Mouse (Mus musculus) ES-Bruce4 (cell line): ENCODE data around the gene Rgs10. TPM values are rescaled to one million over a fixed set of nuclear protein-coding genes. Genes with fewer than 3 reads are reported as not detected.
"Not testable (repeated sequence)": the region's sequence is repeated elsewhere in the genome, so short reads cannot be mapped to it uniquely, and the experiment has no call there.

Experiments
- H3K27ac ChIP-seq: 2 replicates; pipeline ENCODE4 v1.5.1; 2012; ENCODE audit warnings: low read length, inconsistent platforms; ENCODE audit not compliant: insufficient read depth
- H3K27me3 ChIP-seq: 2 replicates; pipeline ENCODE4 v1.6.1; 2012; ENCODE audit warnings: mild to moderate bottlenecking, low read length, inconsistent platforms; ENCODE audit not compliant: control insufficient read depth, poor library complexity, insufficient read depth, severe bottlenecking
- H3K36me3 ChIP-seq: 2 replicates; pipeline ENCODE4 v1.6.1; 2012; ENCODE audit warnings: inconsistent platforms, mild to moderate bottlenecking, low read length, moderate library complexity; ENCODE audit not compliant: control insufficient read depth, poor library complexity, insufficient read depth, severe bottlenecking
- H3K4me1 ChIP-seq: one replicate; pipeline ENCODE4 v1.8.1; 2011; ENCODE audit warnings: low read length; ENCODE audit not compliant: control insufficient read depth, insufficient read depth
- H3K4me3 ChIP-seq: 2 replicates; pipeline ENCODE4 v1.5.1; 2011; ENCODE audit warnings: low read depth, mild to moderate bottlenecking, low read length
- H3K9ac ChIP-seq: 2 replicates; pipeline ENCODE4 v1.6.1; 2012; ENCODE audit warnings: low read depth, mild to moderate bottlenecking, inconsistent platforms; ENCODE audit not compliant: poor library complexity, severe bottlenecking
- H3K9me3 ChIP-seq: replicated peaks from 2 replicates; pipeline ENCODE4 v1.6.1; 2012; ENCODE audit warnings: mild to moderate bottlenecking, low read length, inconsistent platforms; ENCODE audit not compliant: control insufficient read depth, poor library complexity, insufficient read depth, severe bottlenecking
- CTCF ChIP-seq: IDR thresholded peaks from one replicate; pipeline ENCODE4 v1.8.1; 2011; ENCODE audit warnings: low read depth, low read length
- EP300 ChIP-seq: IDR thresholded peaks from 2 replicates; pipeline ENCODE4 v1.6.1; 2011; ENCODE audit warnings: low read depth, low read length; ENCODE audit not compliant: insufficient read depth
- POLR2A ChIP-seq: IDR thresholded peaks from one replicate; pipeline ENCODE4 v1.8.1; 2011; ENCODE audit warnings: low read length; ENCODE audit not compliant: insufficient read depth
- polyA plus RNA-seq: library from polyadenylated mRNA; stranded (reverse); fragments of >200 nt; gene quantifications from 2 replicates; pipeline ENCODE4 v1.2.4, GENCODE M21; 2011; ENCODE audit warnings: low read depth; ENCODE audit not compliant: missing spikeins, insufficient read depth, insufficient read length

The Rgs10 gene
- polyA plus RNA-seq, 1 experiment: 6.0 TPM

DNA sequence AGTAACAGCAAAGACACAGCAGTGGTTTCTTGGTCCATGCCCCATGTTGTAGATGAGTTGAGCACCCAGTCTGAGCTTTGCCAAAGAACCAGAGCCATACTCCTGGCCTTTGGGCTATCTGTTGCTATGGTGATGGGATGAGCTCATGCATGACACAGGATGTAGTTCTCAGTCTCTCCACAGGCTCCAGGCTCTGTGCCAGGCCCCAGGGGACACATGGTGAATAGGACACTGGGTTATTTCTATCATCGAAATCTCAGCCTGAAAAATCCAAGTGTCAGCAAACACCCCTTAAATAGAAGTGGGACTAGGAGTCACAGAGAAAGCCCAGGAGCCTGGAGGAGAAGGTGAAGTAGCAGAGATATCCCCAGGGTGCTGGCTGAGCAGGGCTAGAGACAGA lies 70.0 kb downstream of the Rgs10 start:
- Histone ChIP-seq H3K4me3 (no peak overlapping the region), H3K27me3 (no peaks in the 10 kb centered on the region), H3K9ac (no peak overlapping the region), H3K36me3 (no peaks in the 10 kb centered on the region), H3K4me1 (no peaks in the 10 kb centered on the region), H3K9me3 (no peaks in the 10 kb centered on the region), H3K27ac (no peak overlapping the region)
- TF ChIP-seq EP300: no peak
- TF ChIP-seq CTCF: no peak
- TF ChIP-seq POLR2A: no peak

DNA sequence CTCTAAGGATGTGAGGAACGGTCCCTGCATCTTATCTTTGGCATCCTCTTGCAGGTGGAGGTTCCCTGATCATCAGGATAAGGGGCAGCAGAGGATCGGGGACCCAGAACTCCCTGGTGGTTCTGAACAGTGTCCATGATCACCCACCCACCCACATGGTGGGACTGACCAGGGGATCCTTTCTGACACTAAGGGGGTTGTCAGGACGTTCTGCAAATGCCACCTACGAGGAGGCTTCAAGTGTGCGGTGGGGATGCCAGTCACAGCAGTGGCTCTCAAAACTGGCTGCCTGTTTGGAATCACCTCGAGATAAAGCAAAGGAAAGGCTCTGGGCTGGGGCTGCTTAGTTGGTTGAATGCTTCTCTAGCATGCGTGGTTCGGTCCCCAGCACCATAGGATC lies 71.6 kb downstream of the Rgs10 start:
- no peak overlapping the region for H3K27ac ChIP-seq
- no peak overlapping the region for H3K4me3 ChIP-seq
- TF ChIP-seq EP300 (no peak), CTCF (no peak), POLR2A (no peak)
- H3K27me3 ChIP-seq: no peaks in the 10 kb centered on the region
- H3K9me3 ChIP-seq: no peaks in the 10 kb centered on the region
- H3K36me3 ChIP-seq: no peaks in the 10 kb centered on the region
- H3K4me1 ChIP-seq: no peaks in the 10 kb centered on the region
- H3K9ac ChIP-seq: no peak overlapping the region

DNA sequence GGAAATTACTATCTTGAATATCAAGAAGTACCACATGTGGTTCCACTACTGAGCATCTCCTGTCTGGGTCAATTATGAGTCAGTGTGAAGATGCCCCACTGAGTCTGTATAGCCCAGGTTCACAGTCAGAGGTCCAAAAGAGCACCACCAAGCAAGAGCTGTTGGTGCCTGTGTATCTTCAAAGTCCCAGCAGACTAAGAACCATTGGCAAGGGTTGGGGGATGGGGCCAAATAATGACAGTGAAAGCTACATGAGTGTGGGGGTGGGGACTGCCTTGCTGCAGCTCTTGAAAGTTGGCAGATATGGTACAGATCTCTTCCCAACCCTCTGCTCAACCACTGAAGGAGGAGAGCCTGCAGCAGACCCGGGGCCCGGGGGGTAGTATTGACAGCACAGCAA lies 72.0 kb downstream of the Rgs10 start:
- no peak overlapping the region for H3K9ac ChIP-seq
- H3K9me3 ChIP-seq: no peaks in the 10 kb centered on the region
- H3K27ac ChIP-seq: no peak overlapping the region
- H3K4me1 ChIP-seq: no peaks in the 10 kb centered on the region
- no peaks in the 10 kb centered on the region for H3K36me3 ChIP-seq
- no peaks in the 10 kb centered on the region for H3K27me3 ChIP-seq
- TF ChIP-seq POLR2A (no peak), EP300 (no peak), CTCF (no peak)
- H3K4me3 ChIP-seq: no peak overlapping the region

DNA sequence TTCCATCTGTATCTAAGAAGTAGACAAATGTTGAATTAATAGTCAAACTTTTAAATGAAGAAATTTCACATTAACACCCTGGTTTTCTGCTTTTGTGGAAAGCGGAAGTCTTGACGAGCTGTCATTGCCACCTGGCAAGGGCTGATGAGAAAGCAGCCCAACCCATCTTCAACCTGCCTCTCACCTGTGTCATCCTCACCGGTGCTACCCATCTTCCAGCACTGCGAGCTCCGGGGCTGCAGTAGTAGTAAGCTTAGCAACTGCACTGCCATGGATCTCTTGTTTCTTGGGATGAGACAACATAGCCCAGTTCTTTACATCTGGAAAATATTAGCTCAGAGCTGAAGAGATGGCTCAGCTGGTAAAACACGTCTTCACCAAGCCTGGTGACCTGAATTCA lies 72.9 kb downstream of the Rgs10 start:
- Histone ChIP-seq H3K4me1 (no peaks in the 10 kb centered on the region), H3K9ac (no peak overlapping the region), H3K9me3 (no peaks in the 10 kb centered on the region), H3K27ac (no peak overlapping the region), H3K27me3 (no peaks in the 10 kb centered on the region), H3K4me3 (no peak overlapping the region), H3K36me3 (no peaks in the 10 kb centered on the region)
- TF ChIP-seq POLR2A (no peak), EP300 (no peak), CTCF (no peak)

DNA sequence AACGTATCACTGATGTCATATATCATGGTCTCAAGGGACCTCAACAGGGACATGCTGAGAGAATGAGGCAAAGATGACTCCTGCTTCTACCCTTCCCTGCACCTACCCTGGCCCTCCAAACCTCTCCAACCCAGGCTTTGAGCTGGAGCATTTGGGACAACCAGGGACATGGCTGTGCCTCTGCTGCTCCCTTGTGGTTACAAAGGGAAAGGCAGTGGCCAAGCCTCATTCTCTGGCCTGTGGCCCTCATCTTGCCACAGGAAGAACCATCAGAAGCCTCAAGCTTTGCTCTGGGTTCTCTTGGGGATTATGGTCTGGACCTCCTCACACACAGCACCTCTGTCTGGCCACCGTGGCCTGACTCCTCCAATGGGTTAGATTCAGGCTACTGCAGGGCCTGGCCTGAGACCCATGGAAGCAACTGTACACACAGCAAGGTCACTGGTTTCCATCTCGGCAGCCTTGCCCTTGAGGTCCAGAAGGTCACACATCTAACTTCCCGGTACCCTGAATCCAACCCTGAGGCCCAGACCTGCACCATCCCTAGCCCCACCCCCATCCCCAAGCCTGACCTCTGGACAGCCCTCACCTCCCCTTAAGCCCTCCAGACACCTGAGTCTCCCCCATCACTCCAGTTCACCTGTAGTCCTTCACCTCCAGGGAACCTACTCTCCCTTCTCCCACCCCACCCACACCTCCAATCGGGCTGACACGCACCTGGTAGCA lies 73.5 kb downstream of the Rgs10 start:
- H3K27ac ChIP-seq: no peak overlapping the region
- H3K27me3 ChIP-seq: no peaks in the 10 kb centered on the region
- H3K36me3 ChIP-seq: no peaks in the 10 kb centered on the region
- H3K4me1 ChIP-seq: no peaks in the 10 kb centered on the region
- H3K4me3 ChIP-seq: no peak overlapping the region
- H3K9me3 ChIP-seq: no peaks in the 10 kb centered on the region
- H3K9ac ChIP-seq: no peak overlapping the region
- peak; percentile 95 for TF ChIP-seq CTCF
- no peak for TF ChIP-seq POLR2A

DNA sequence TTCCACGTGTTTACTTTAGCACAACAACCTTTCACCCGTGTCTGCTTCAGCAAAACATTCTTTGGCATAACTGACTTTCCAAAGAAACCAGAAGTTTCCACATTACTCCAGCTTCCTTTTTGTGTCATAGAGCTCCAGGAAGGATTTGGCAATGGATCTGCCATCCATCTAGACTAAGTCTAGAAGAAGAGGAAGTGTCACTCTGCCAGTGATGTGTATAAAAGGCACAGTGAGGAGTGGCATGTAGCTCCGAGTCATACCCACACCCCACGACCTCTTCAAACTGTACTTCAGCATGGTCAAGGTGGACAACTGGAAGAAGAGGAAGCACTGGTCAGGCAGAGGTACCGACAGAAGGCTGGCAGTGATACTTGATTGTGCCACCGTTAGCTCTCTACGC lies 74.1 kb downstream of the Rgs10 start:
- TF ChIP-seq CTCF: no peak
- no peak for TF ChIP-seq POLR2A
- no peak for TF ChIP-seq EP300
- no peaks in the 10 kb centered on the region for H3K9me3 ChIP-seq
- no peaks in the 10 kb centered on the region for H3K4me1 ChIP-seq
- H3K27me3 ChIP-seq: no peaks in the 10 kb centered on the region
- H3K27ac ChIP-seq: no peak overlapping the region
- no peak overlapping the region for H3K4me3 ChIP-seq
- no peaks in the 10 kb centered on the region for H3K36me3 ChIP-seq
- H3K9ac ChIP-seq: no peak overlapping the region

DNA sequence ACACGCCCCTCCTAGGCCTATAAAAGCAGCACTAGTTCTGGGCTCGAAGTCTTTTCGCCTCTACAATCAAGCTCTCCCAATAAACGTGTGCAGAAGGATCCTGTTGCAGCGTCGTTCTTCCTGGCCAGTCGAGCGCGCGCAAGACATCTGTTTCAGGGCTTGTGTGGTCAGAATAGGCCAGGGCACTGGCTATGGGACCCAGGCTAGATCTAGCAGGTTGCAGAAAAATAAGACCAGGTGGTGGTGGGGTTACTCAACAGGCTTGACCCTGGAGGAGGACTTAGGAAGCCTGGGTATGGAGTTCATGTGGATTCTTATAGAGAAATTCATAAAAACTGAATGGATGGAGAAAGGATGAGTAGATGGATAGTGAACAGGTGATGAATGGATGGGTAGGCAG lies 75.9 kb downstream of the Rgs10 start:
- H3K4me1 ChIP-seq, H3K27ac ChIP-seq, H3K9me3 ChIP-seq: not testable (repeated sequence)

DNA sequence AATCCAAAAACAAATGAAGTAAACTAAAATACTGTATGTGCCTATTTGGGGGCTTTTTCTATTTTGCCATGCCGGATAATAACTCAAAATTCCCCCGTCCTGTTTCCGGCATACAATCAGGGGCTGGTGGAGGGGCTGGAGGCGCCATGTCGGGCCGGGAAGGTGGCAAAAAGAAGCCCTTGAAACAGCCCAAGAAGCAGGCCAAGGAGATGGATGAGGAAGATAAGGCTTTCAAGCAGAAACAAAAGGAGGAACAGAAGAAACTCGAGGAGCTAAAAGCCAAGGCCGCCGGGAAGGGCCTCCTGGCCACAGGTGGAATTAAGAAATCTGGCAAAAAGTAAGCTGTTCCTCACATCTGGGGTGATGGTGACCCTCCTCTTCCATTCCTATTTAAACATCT lies 78.2 kb downstream of the Rgs10 start:
- H3K9me3 ChIP-seq, H3K9ac ChIP-seq: not testable (repeated sequence)

More for the DNA sequence above, 75.9 kb downstream of the Rgs10 start:
- H3K9ac ChIP-seq, H3K4me3 ChIP-seq, H3K27me3 ChIP-seq, H3K36me3 ChIP-seq: not testable (repeated sequence)

More for the DNA sequence above, 78.2 kb downstream of the Rgs10 start:
- H3K27me3 ChIP-seq, H3K4me3 ChIP-seq, H3K27ac ChIP-seq, H3K4me1 ChIP-seq, H3K36me3 ChIP-seq: not testable (repeated sequence)
